Mouse (Mus musculus) stomach, postnatal 0 days (tissue): ENCODE results near the gene Zfp62.

Source experiments
- CTCF ChIP-seq: IDR thresholded peaks from 2 replicates; pipeline ENCODE4 v1.5.1; 2016; ENCODE audit warnings: antibody characterized with exemption, low read depth, mild to moderate bottlenecking, moderate library complexity
- EP300 ChIP-seq: optimal IDR thresholded peaks from 2 replicates; pipeline ENCODE3; 2016; ENCODE audit warnings: antibody characterized with exemption

DNA sequence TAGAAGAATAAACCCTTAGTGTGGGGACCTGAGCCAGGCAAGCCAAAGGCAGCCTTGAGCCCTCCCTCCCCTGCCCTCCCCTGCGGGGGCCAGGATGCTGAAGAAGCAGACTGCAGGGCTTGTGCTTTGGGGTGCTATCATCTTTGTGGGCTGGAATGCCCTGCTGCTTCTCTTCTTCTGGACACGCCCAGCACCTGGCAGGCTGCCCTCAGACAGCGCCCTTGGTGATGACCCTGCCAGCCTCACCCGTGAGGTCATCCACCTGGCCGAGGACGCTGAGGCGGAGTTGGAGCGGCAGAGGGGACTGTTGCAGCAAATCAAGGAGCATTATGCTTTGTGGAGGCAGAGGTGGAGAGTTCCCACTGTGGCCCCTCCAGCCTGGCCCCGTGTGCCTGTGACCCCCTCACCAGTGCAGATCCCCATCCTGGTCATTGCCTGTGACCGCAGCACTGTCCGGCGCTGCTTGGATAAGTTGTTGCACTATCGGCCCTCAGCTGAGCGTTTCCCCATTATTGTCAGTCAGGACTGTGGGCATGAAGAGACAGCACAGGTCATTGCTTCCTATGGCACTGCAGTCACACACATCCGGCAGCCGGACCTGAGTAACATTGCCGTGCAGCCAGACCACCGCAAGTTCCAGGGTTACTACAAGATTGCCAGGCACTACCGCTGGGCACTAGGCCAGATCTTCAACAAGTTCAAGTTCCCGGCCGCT, 57.7 kb downstream of the Zfp62 start:
- TF ChIP-seq EP300 (no peak), CTCF (no peak)
